Mouse (Mus musculus): ENCODE data around the gene Ptcd1. TPM values are rescaled to one million over a fixed set of nuclear protein-coding genes. Genes with fewer than 3 reads are reported as not detected.

Ptcd1 gene
- polyA plus RNA-seq, 1 experiment = 19.5 TPM

GRCm38 (mm10) chr5:145207385-145207784, 40.5 kb upstream of the Ptcd1 start:
- H3K4me1 ChIP-seq (ENCODE audit: control insufficient read depth, insufficient read depth, low read length) = peaks cover 8% of the 10 kb centered on the region
- no peaks in the 10 kb centered on the region for H3K27me3 ChIP-seq (ENCODE audit: control insufficient read depth, insufficient read depth, low read length)
- H3K36me3 ChIP-seq (ENCODE audit: control insufficient read depth, insufficient read depth, low read length) = 0 out of 2 replicates have a peak, but pooled peaks cover 1% of the 10 kb centered on the region
- no peak overlapping the region for H3K4me3 ChIP-seq (ENCODE audit: control insufficient read depth, low read depth, low read length)
- TF ChIP-seq POLR2A (IDR thresholded peaks at IDR 0.05; ENCODE audit: control insufficient read depth, low read depth, low read length) (no peak), CTCF (IDR thresholded peaks at IDR 0.05; ENCODE audit: control insufficient read depth, insufficient read depth, insufficient replicate concordance, low read depth, low read length) (no peak)
- H3K27ac ChIP-seq (ENCODE audit: control insufficient read depth, insufficient read depth, low read depth, low read length) = no peak overlapping the region

GRCm38 (mm10) chr5:145205041-145205440, 38.1 kb upstream of the Ptcd1 start:
- no peak overlapping the region for H3K27ac ChIP-seq (ENCODE audit: control insufficient read depth, insufficient read depth, low read depth, low read length)

GRCm38 (mm10) chr5:145203936-145204691, 37.2 kb upstream of the Ptcd1 start, which contains the start of gene Zkscan5:
TSS of gene Zkscan5 (plus strand) at chr5:145204562.
- H3K27me3 ChIP-seq (ENCODE audit: control insufficient read depth, insufficient read depth, low read length) = no peaks in the 10 kb centered on the region
- 0 out of 2 replicates have a peak, but pooled peaks cover 1% of the 10 kb centered on the region for H3K36me3 ChIP-seq (ENCODE audit: control insufficient read depth, insufficient read depth, low read length)
- TF ChIP-seq CTCF (IDR thresholded peaks at IDR 0.05; ENCODE audit: control insufficient read depth, insufficient read depth, insufficient replicate concordance, low read depth, low read length) (no peak), POLR2A (IDR thresholded peaks at IDR 0.05; ENCODE audit: control insufficient read depth, low read depth, low read length) (peak; percentile 71)
- H3K4me1 ChIP-seq (ENCODE audit: control insufficient read depth, insufficient read depth, low read length) = peaks cover 11% of the 10 kb centered on the region
- peak within 1 kb of the TSS; percentile 92 for H3K4me3 ChIP-seq (ENCODE audit: control insufficient read depth, low read depth, low read length)
- H3K27ac ChIP-seq (ENCODE audit: control insufficient read depth, insufficient read depth, low read depth, low read length) = peak within 1 kb of the TSS; percentile 81

More at GRCm38 (mm10) chr5:145205041-145205440, 38.1 kb upstream of the Ptcd1 start:
- Histone ChIP-seq H3K36me3 (ENCODE audit: control insufficient read depth, insufficient read depth, low read length) (0 out of 2 replicates have a peak, but pooled peaks cover 1% of the 10 kb centered on the region), H3K27me3 (ENCODE audit: control insufficient read depth, insufficient read depth, low read length) (no peaks in the 10 kb centered on the region), H3K4me3 (ENCODE audit: control insufficient read depth, low read depth, low read length) (peak overlapping the region; percentile 66), H3K4me1 (ENCODE audit: control insufficient read depth, insufficient read depth, low read length) (peaks cover 11% of the 10 kb centered on the region)
- no peak for TF ChIP-seq POLR2A (IDR thresholded peaks at IDR 0.05; ENCODE audit: control insufficient read depth, low read depth, low read length)
- TF ChIP-seq CTCF (IDR thresholded peaks at IDR 0.05; ENCODE audit: control insufficient read depth, insufficient read depth, insufficient replicate concordance, low read depth, low read length) = no peak

GRCm38 (mm10) chr5:145202446-145202845, 35.5 kb upstream of the Ptcd1 start:
- Histone ChIP-seq H3K27ac (ENCODE audit: control insufficient read depth, insufficient read depth, low read depth, low read length) (no peak overlapping the region), H3K36me3 (ENCODE audit: control insufficient read depth, insufficient read depth, low read length) (no peaks in the 10 kb centered on the region), H3K4me1 (ENCODE audit: control insufficient read depth, insufficient read depth, low read length) (peaks cover 11% of the 10 kb centered on the region), H3K27me3 (ENCODE audit: control insufficient read depth, insufficient read depth, low read length) (no peaks in the 10 kb centered on the region), H3K4me3 (ENCODE audit: control insufficient read depth, low read depth, low read length) (no peak overlapping the region)
- TF ChIP-seq CTCF (IDR thresholded peaks at IDR 0.05; ENCODE audit: control insufficient read depth, insufficient read depth, insufficient replicate concordance, low read depth, low read length) = no peak
- no peak for TF ChIP-seq POLR2A (IDR thresholded peaks at IDR 0.05; ENCODE audit: control insufficient read depth, low read depth, low read length)

- Histone ChIP-seq H3K36me3 (ENCODE audit: control insufficient read depth, insufficient read depth, low read length) (no peaks in the 10 kb centered on the region), H3K27ac (ENCODE audit: control insufficient read depth, insufficient read depth, low read depth, low read length) (peak within 1 kb of the TSS; percentile 65)
- TF ChIP-seq CTCF (IDR thresholded peaks at IDR 0.05; ENCODE audit: control insufficient read depth, insufficient read depth, insufficient replicate concordance, low read depth, low read length) = no peak
- TF ChIP-seq POLR2A (IDR thresholded peaks at IDR 0.05; ENCODE audit: control insufficient read depth, low read depth, low read length) = peak; percentile 63
These were observed 34.5 kb upstream of the Ptcd1 start, which contains the start of gene Zkscan14 for GRCm38 (mm10) chr5:145201321-145201991. TSS of gene Zkscan14 (minus strand) at chr5:145201868.

GRCm38 (mm10) chr5:145200387-145200786, 33.5 kb upstream of the Ptcd1 start:
- no peak overlapping the region for H3K4me3 ChIP-seq (ENCODE audit: control insufficient read depth, low read depth, low read length)
- H3K27ac ChIP-seq (ENCODE audit: control insufficient read depth, insufficient read depth, low read depth, low read length) = no peak overlapping the region
- H3K27me3 ChIP-seq (ENCODE audit: control insufficient read depth, insufficient read depth, low read length) = no peaks in the 10 kb centered on the region
- peaks cover 9% of the 10 kb centered on the region for H3K4me1 ChIP-seq (ENCODE audit: control insufficient read depth, insufficient read depth, low read length)
- TF ChIP-seq CTCF (IDR thresholded peaks at IDR 0.05; ENCODE audit: control insufficient read depth, insufficient read depth, insufficient replicate concordance, low read depth, low read length) = no peak
- TF ChIP-seq POLR2A (IDR thresholded peaks at IDR 0.05; ENCODE audit: control insufficient read depth, low read depth, low read length) = no peak
- H3K36me3 ChIP-seq (ENCODE audit: control insufficient read depth, insufficient read depth, low read length) = peaks cover 1% of the 10 kb centered on the region; the same call in 1 of the 2 replicates

More at GRCm38 (mm10) chr5:145201321-145201991, 34.5 kb upstream of the Ptcd1 start, which contains the start of gene Zkscan14:
- Histone ChIP-seq H3K4me1 (ENCODE audit: control insufficient read depth, insufficient read depth, low read length) (peaks cover 11% of the 10 kb centered on the region), H3K4me3 (ENCODE audit: control insufficient read depth, low read depth, low read length) (peak within 1 kb of the TSS; percentile 99), H3K27me3 (ENCODE audit: control insufficient read depth, insufficient read depth, low read length) (no peaks in the 10 kb centered on the region)

GRCm38 (mm10) chr5:145191962-145192361, 25.1 kb upstream of the Ptcd1 start, which contains the start of gene Atp5j2:
TSS of gene Atp5j2 (minus strand) at chr5:145192062.
- H3K4me1 ChIP-seq (ENCODE audit: control insufficient read depth, insufficient read depth, low read length) = peaks cover 8% of the 10 kb centered on the region; the same call in 1 of the 2 replicates
- peaks cover 1% of the 10 kb centered on the region; the same call in 1 of the 2 replicates for H3K36me3 ChIP-seq (ENCODE audit: control insufficient read depth, insufficient read depth, low read length)
- H3K4me3 ChIP-seq (ENCODE audit: control insufficient read depth, low read depth, low read length) = peak within 1 kb of the TSS; percentile 92
- H3K27me3 ChIP-seq (ENCODE audit: control insufficient read depth, insufficient read depth, low read length) = no peaks in the 10 kb centered on the region
- TF ChIP-seq POLR2A (IDR thresholded peaks at IDR 0.05; ENCODE audit: control insufficient read depth, low read depth, low read length) = no peak
- no peak for TF ChIP-seq CTCF (IDR thresholded peaks at IDR 0.05; ENCODE audit: control insufficient read depth, insufficient read depth, insufficient replicate concordance, low read depth, low read length)
- H3K27ac ChIP-seq (ENCODE audit: control insufficient read depth, insufficient read depth, low read depth, low read length) = peak within 1 kb of the TSS; percentile 74

Measured in testis, adult 2 months (tissue).